Mouse (Mus musculus) spleen, adult 2 months (tissue): Measurements from ENCODE around the gene Olfml2b. TPM values are rescaled to one million over a fixed set of nuclear protein-coding genes. Genes with fewer than 3 reads are reported as not detected.

Source experiments
- DNase-seq, 2 experiments: peaks; one replicate each; pipeline versions ENCODE4 v3.0.0 to v3.0.0-alpha.2; 2012 to 2021; ENCODE audit warnings: low spot score in 2 of 2, low read depth in 1 of 2
- H3K27ac ChIP-seq: fragments of 200-500 bp; 2 replicates; pipeline ENCODE4 v1.5.1; 2012; ENCODE audit warnings: low read length, inconsistent platforms; ENCODE audit not compliant: insufficient read depth
- H3K27me3 ChIP-seq: fragments of 200-500 bp; 2 replicates; pipeline ENCODE4 v1.6.1; 2012; ENCODE audit warnings: mild to moderate bottlenecking, moderate library complexity, low read length, inconsistent platforms; ENCODE audit not compliant: control insufficient read depth, insufficient read depth
- H3K36me3 ChIP-seq: fragments of 200-500 bp; 2 replicates; pipeline ENCODE4 v1.6.1; 2012; ENCODE audit warnings: mild to moderate bottlenecking, low read length, inconsistent platforms; ENCODE audit not compliant: control insufficient read depth, insufficient read depth
- H3K4me1 ChIP-seq: fragments of 200-500 bp; 2 replicates; pipeline ENCODE4 v1.6.1; 2011; ENCODE audit warnings: inconsistent platforms; ENCODE audit not compliant: control insufficient read depth, insufficient read depth, insufficient read length
- H3K4me3 ChIP-seq: fragments of 200-500 bp; 2 replicates; pipeline ENCODE4 v1.5.1; 2011; ENCODE audit warnings: mild to moderate bottlenecking, inconsistent platforms; ENCODE audit not compliant: insufficient read depth, insufficient read length; ENCODE audit errors: extremely low read depth
- CTCF ChIP-seq: fragments of 200-500 bp; IDR thresholded peaks from 2 replicates; pipeline ENCODE4 v1.5.1; 2011; ENCODE audit warnings: mild to moderate bottlenecking, inconsistent platforms; ENCODE audit not compliant: insufficient read depth, insufficient read length, insufficient replicate concordance; ENCODE audit errors: extremely low read depth
- POLR2A ChIP-seq: fragments of 200-500 bp; IDR thresholded peaks from 2 replicates; pipeline ENCODE4 v1.6.1; 2011; ENCODE audit warnings: low read depth, low read length, inconsistent platforms
- WGBS: fragments of 180-500 bp; shearing (Covaris S2); methylation state at CpG from one replicate; pipeline ENCODE4 v1.1.7; 2018; 5-methylcytosine and 5-hydroxymethylcytosine counted together
- polyA plus RNA-seq: library from polyadenylated mRNA; depleted of rRNA; stranded (reverse); fragments of >200 nt; gene quantifications from 2 replicates; pipeline ENCODE4 v1.2.3, GENCODE M21; 2012

Olfml2b gene
- polyA plus RNA-seq, 1 experiment, result 4.0 TPM

- no peak for DNase-seq
- TF ChIP-seq CTCF (no peak), POLR2A (no peak)
- Histone ChIP-seq H3K36me3 (no peaks in the 10 kb centered on the region), H3K4me3 (no peak overlapping the region), H3K4me1 (peaks cover 3% of the 10 kb centered on the region; the same call in 1 of the 2 replicates), H3K27me3 (0 out of 2 replicates have a peak, but pooled peaks cover 2% of the 10 kb centered on the region), H3K27ac (no peak overlapping the region)
- WGBS, result 88% methylated on average over 9 of the region's 9 CpGs
Measured at GRCm38 (mm10) chr1:170646606-170647287, 2.4 kb downstream of the Olfml2b start.

- TF ChIP-seq CTCF, result no peak
- no peak for TF ChIP-seq POLR2A
- peaks cover 3% of the 10 kb centered on the region; the same call in 1 of the 2 replicates for H3K4me1 ChIP-seq
- no peak for DNase-seq
- no peaks in the 10 kb centered on the region for H3K36me3 ChIP-seq
- 0 out of 2 replicates have a peak, but pooled peaks cover 2% of the 10 kb centered on the region for H3K27me3 ChIP-seq
- H3K4me3 ChIP-seq, result no peak overlapping the region
- H3K27ac ChIP-seq, result no peak overlapping the region
- WGBS, result 87% methylated on average over 7 of the region's 7 CpGs
Measured at GRCm38 (mm10) chr1:170647381-170647780, 3.0 kb downstream of the Olfml2b start.

GRCm38 (mm10) chr1:170647971-170648514 is 3.7 kb downstream of the Olfml2b start:
- H3K4me1 ChIP-seq, result peaks cover 3% of the 10 kb centered on the region; the same call in 1 of the 2 replicates
- no peak for DNase-seq
- no peak overlapping the region for H3K4me3 ChIP-seq
- H3K27ac ChIP-seq, result no peak overlapping the region
- H3K36me3 ChIP-seq, result no peaks in the 10 kb centered on the region
- H3K27me3 ChIP-seq, result 0 out of 2 replicates have a peak, but pooled peaks cover 2% of the 10 kb centered on the region
- no peak for TF ChIP-seq CTCF
- WGBS, result 80% methylated on average over 6 of the region's 6 CpGs

- 84% methylated on average over 6 of the region's 6 CpGs for WGBS
- Histone ChIP-seq H3K36me3 (no peaks in the 10 kb centered on the region), H3K27me3 (no peaks in the 10 kb centered on the region), H3K27ac (no peak overlapping the region), H3K4me1 (no peaks in the 10 kb centered on the region), H3K4me3 (no peak overlapping the region)
- DNase-seq, result no peak
- TF ChIP-seq POLR2A, result no peak
- TF ChIP-seq CTCF, result no peak
Measured at GRCm38 (mm10) chr1:170651046-170651723, 6.9 kb downstream of the Olfml2b start.

GRCm38 (mm10) chr1:170651989-170652740 is 7.8 kb downstream of the Olfml2b start:
- DNase-seq, result no peak
- Histone ChIP-seq H3K27me3 (no peaks in the 10 kb centered on the region), H3K4me3 (no peak overlapping the region), H3K4me1 (no peaks in the 10 kb centered on the region), H3K36me3 (no peaks in the 10 kb centered on the region), H3K27ac (no peak overlapping the region)
- TF ChIP-seq POLR2A (no peak), CTCF (no peak)
- WGBS, result 43% methylated on average over 15 of the region's 15 CpGs

- no peak for TF ChIP-seq POLR2A
- no peak for TF ChIP-seq CTCF
- no peaks in the 10 kb centered on the region for H3K36me3 ChIP-seq
- H3K4me1 ChIP-seq, result no peaks in the 10 kb centered on the region
- DNase-seq, result no peak
- H3K4me3 ChIP-seq, result no peak overlapping the region
- H3K27ac ChIP-seq, result no peak overlapping the region
- WGBS, result 73% methylated on average over 5 of the region's 5 CpGs
- H3K27me3 ChIP-seq, result no peaks in the 10 kb centered on the region
Measured at GRCm38 (mm10) chr1:170655280-170655917, 11.1 kb downstream of the Olfml2b start.
